Mouse (Mus musculus) kidney, adult 2 months (tissue): Measurements from ENCODE around the gene Odf3b.

ENCODE experiments used
- CTCF ChIP-seq: fragments of 200-500 bp; conservative IDR thresholded peaks from 2 replicates; pipeline ENCODE4 v1.5.1; 2011; ENCODE audit warnings: low read depth, mild to moderate bottlenecking, control low read depth, low read length, moderate library complexity, mixed read lengths; ENCODE audit not compliant: insufficient read depth, insufficient read length
- POLR2A ChIP-seq: fragments of 200-500 bp; IDR thresholded peaks from one replicate; pipeline ENCODE4 v1.6.1; 2011; ENCODE audit warnings: low read depth, low read length, control low read depth

GRCm38 (mm10) chr15:89406691-89407090, 27.6 kb upstream of the Odf3b start:
- TF ChIP-seq CTCF (no peak), POLR2A (no peak)
